Mouse (Mus musculus) heart, adult 2 months (tissue): ENCODE results near the gene Pum3. TPM values are rescaled to one million over a fixed set of nuclear protein-coding genes. Genes with fewer than 3 reads are reported as not detected.

Source experiments
- DNase-seq, 2 experiments: peaks; one replicate each; pipeline ENCODE4 v3.0.0; 2021
- H3K27ac ChIP-seq: fragments of 200-600 bp; 2 replicates; pipeline ENCODE4 v1.8.1; 2022
- H3K27me3 ChIP-seq: fragments of 200-500 bp; 2 replicates; pipeline ENCODE4 v1.6.1; 2012; ENCODE audit warnings: mild to moderate bottlenecking, low read length, inconsistent platforms, mixed read lengths; ENCODE audit not compliant: control insufficient read depth, insufficient read depth
- H3K36me3 ChIP-seq: fragments of 200-500 bp; 2 replicates; pipeline ENCODE4 v1.6.1; 2012; ENCODE audit warnings: low read length, inconsistent platforms; ENCODE audit not compliant: control insufficient read depth, insufficient read depth
- H3K4me1 ChIP-seq: fragments of 200-500 bp; 2 replicates; pipeline ENCODE4 v1.6.1; 2011; ENCODE audit warnings: low read length; ENCODE audit not compliant: control insufficient read depth, insufficient read depth
- H3K4me3 ChIP-seq: fragments of 200-600 bp; 2 replicates; pipeline ENCODE4 v1.8.1; 2022
- H3K79me2 ChIP-seq: fragments of 200-500 bp; replicated peaks from 2 replicates; pipeline ENCODE4 v1.6.1; 2012; ENCODE audit warnings: mild to moderate bottlenecking, inconsistent platforms, low read length, moderate library complexity, mixed read lengths; ENCODE audit not compliant: control insufficient read depth, insufficient read depth
- H3K9ac ChIP-seq: fragments of 200-500 bp; 2 replicates; pipeline ENCODE4 v1.6.1; 2012; ENCODE audit warnings: low read depth, mild to moderate bottlenecking, control low read depth, inconsistent platforms, low read length, mixed read lengths
- CTCF ChIP-seq: fragments of 200-600 bp; IDR thresholded peaks from 2 replicates; pipeline ENCODE4 v1.8.1; 2022; ENCODE audit warnings: antibody characterized with exemption, mild to moderate bottlenecking, moderate library complexity
- EP300 ChIP-seq: fragments of 200-500 bp; IDR thresholded peaks from 2 replicates; pipeline ENCODE4 v1.6.1; 2011; ENCODE audit warnings: low read depth, low read length, control low read depth; ENCODE audit not compliant: insufficient read depth
- POLR2A ChIP-seq: fragments of 200-500 bp; IDR thresholded peaks from 2 replicates; pipeline ENCODE4 v1.6.1; 2011; ENCODE audit warnings: mild to moderate bottlenecking, low read depth, low read length, control low read depth; ENCODE audit not compliant: insufficient read depth
- WGBS: fragments of 180-500 bp; shearing (Covaris S2); methylation state at CpG from one replicate; pipeline ENCODE4 v1.1.7; 2018; 5-methylcytosine and 5-hydroxymethylcytosine counted together
- intact Hi-C: fragments of 180-260 bp; cut with DNase I; formaldehyde crosslinking; loops from one replicate; pipeline ENCODE4 v1.15.1; 2025
- polyA plus RNA-seq: library from polyadenylated mRNA; depleted of rRNA; stranded (reverse); fragments of >200 nt; gene quantifications from 2 replicates; pipeline ENCODE4 v1.2.3, GENCODE M21; 2012
- total RNA-seq, 2 experiments: library from RNA; stranded (reverse); gene quantifications; 2 replicates each; pipeline ENCODE4 v1.2.3; 2021

Pum3 gene
- total and polyA plus RNA-seq, 3 experiments, result 22.7 to 33.7 (median 30.9) TPM

DNA sequence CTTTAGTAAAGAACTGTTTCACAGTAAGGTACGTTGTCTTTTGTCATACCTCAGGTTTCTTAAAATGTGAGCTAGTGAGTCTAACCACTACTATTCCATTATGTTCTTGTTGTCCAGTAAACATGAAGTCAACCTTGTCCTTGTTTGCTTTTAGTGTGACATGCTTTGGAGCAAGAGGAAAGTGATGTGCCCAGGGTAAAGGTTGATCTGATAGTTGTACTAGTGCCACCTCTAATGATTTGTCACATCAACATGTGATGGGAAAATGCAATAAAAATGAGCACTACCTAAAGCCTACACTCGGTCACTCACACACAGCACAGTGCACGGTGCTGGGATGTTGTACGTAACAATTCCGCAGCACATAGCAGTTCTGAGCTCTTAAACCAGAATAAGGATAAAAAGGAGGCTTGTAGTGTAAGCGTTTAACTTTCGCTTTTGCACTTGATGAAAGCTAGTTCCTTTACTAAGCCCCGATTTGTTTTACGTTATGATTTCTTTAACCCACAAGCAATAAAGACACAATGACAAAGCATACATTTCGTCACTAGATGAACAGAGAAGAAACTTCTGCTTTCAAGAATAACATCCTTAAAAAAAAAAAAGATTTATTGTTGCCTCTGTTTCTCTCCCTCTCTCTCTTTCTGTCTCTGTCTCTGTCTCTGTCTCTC lies 8.5 kb upstream of the Pum3 start:
- TF ChIP-seq EP300 (no peak), CTCF (no peak), POLR2A (no peak)
- Histone ChIP-seq H3K79me2 (no peaks in the 10 kb centered on the region), H3K36me3 (no peaks in the 10 kb centered on the region), H3K27me3 (no peaks in the 10 kb centered on the region), H3K27ac (no peak overlapping the region), H3K4me3 (no peak overlapping the region), H3K9ac (no peak overlapping the region), H3K4me1 (no peaks in the 10 kb centered on the region; the same call in 1 of the 2 replicates)
- intact Hi-C loops, result loop anchor here (10.0 kb wide), 1 partner anchor 577 kb away; the partner anchor contains the start of gene Rfx3
- DNase-seq, result no peak
- 65% methylated on average over 10 of the region's 10 CpGs for WGBS

DNA sequence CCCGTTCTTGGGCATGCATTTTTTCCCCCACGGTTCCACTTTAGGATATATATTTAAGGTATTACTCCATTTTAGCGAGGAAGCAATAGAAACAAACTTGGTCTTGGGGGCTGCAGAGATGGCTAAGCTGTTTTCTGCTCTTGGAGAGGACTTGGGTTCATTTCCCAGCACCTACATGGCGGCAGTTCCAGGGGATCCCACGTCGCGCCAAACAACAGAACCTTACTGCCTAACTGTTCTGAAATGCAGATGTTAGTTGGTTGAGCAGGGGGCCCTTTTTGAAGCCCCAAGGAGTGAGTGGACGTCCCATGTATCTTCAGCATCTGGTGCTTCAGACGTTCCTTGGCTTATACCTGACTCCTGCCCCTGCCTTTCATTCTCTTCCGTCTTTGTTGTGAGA lies 781 bp upstream of the Pum3 start:
- Histone ChIP-seq H3K4me1 (peaks cover 2% of the 10 kb centered on the region), H3K27me3 (no peaks in the 10 kb centered on the region), H3K9ac (peak overlapping the region; percentile 79), H3K27ac (peak overlapping the region; percentile 94), H3K4me3 (peak overlapping the region; percentile 99), H3K36me3 (no peaks in the 10 kb centered on the region), H3K79me2 (no peaks in the 10 kb centered on the region; the same call in 1 of the 2 replicates)
- under 1% methylated on average over 10 of the region's 10 CpGs for WGBS
- TF ChIP-seq EP300 (no peak), POLR2A (no peak), CTCF (no peak)
- DNase-seq, result peak in 1 of 2 experiments; percentile 38
- intact Hi-C loops, result loop anchor here (10.0 kb wide), 1 partner anchor 584 kb away; the partner anchor contains the start of gene Rfx3

GRCm38 (mm10) chr19:27429281-27429680 lies 344 bp downstream of the Pum3 start:
- peak overlapping the region; percentile 27 for H3K27ac ChIP-seq
- no peaks in the 10 kb centered on the region; the same call in 1 of the 2 replicates for H3K79me2 ChIP-seq
- intact Hi-C loops, result loop anchor here (5.0 kb wide), 2 partner anchors 697 to 712 kb away; no protein-coding TSS in a partner anchor
- peak overlapping the region; percentile 99 for H3K4me3 ChIP-seq
- DNase-seq, result no peak
- no peaks in the 10 kb centered on the region for H3K36me3 ChIP-seq
- no peaks in the 10 kb centered on the region for H3K27me3 ChIP-seq
- peaks cover 2% of the 10 kb centered on the region for H3K4me1 ChIP-seq
- TF ChIP-seq EP300, result no peak
- no peak for TF ChIP-seq POLR2A
- TF ChIP-seq CTCF, result no peak
- WGBS, result under 1% methylated on average over 16 of the region's 16 CpGs
- peak overlapping the region; percentile 48 for H3K9ac ChIP-seq

DNA sequence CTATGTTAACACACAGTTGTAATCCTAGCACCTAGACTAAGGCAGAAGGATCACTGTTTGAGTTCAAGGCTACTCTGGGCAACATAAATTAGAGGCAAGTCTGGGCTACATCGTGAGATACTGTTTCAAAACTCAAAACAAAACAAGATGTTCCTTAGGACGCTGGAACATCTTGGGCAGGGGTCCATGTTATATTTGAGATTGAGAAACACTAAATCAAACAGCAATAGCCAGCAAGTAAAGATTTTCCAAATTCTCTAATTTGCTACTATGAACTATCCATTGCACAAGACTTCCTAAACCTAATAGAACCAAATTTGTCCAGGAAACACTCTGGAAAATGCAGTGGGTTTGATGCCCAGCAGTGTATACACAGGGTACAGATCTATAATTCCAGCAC lies 1.8 kb downstream of the Pum3 start:
- Histone ChIP-seq H3K27ac (no peak overlapping the region), H3K79me2 (no peaks in the 10 kb centered on the region; the same call in 1 of the 2 replicates), H3K9ac (no peak overlapping the region), H3K4me3 (no peak overlapping the region), H3K4me1 (peaks cover 2% of the 10 kb centered on the region), H3K36me3 (no peaks in the 10 kb centered on the region), H3K27me3 (no peaks in the 10 kb centered on the region)
- no peak for TF ChIP-seq EP300
- TF ChIP-seq CTCF, result no peak
- no peak for TF ChIP-seq POLR2A
- intact Hi-C loops, result loop anchor here (5.0 kb wide), 2 partner anchors 696 to 711 kb away; no protein-coding TSS in a partner anchor
- WGBS, result 79% methylated on average over 2 of the region's 2 CpGs
- DNase-seq, result no peak

GRCm38 (mm10) chr19:27426451-27426850 lies 3.2 kb downstream of the Pum3 start:
- no peaks in the 10 kb centered on the region for H3K27me3 ChIP-seq
- DNase-seq, result no peak
- intact Hi-C loops, result loop anchor here (5.0 kb wide), 2 partner anchors 694 to 709 kb away; no protein-coding TSS in a partner anchor
- 61% methylated on average over 1 of the region's 1 CpGs for WGBS
- no peak overlapping the region for H3K27ac ChIP-seq
- no peaks in the 10 kb centered on the region; the same call in 1 of the 2 replicates for H3K79me2 ChIP-seq
- H3K4me1 ChIP-seq, result peaks cover 2% of the 10 kb centered on the region
- no peak overlapping the region for H3K4me3 ChIP-seq
- peak; percentile 63 for TF ChIP-seq CTCF
- TF ChIP-seq POLR2A, result no peak
- H3K36me3 ChIP-seq, result no peaks in the 10 kb centered on the region
- no peak overlapping the region for H3K9ac ChIP-seq

- Histone ChIP-seq H3K27ac (no peak overlapping the region), H3K36me3 (no peaks in the 10 kb centered on the region), H3K4me1 (no peaks in the 10 kb centered on the region; the same call in 1 of the 2 replicates), H3K79me2 (no peaks in the 10 kb centered on the region; the same call in 1 of the 2 replicates), H3K4me3 (no peak overlapping the region), H3K9ac (no peak overlapping the region), H3K27me3 (no peaks in the 10 kb centered on the region)
- TF ChIP-seq CTCF, result peak; percentile 74
- no peak for TF ChIP-seq POLR2A
- peak in 1 of 2 experiments; percentile 20 for DNase-seq
- 68% methylated on average over 7 of the region's 7 CpGs for WGBS
- intact Hi-C loops, result loop anchor here (5.0 kb wide), 2 partner anchors 693 to 708 kb away; no protein-coding TSS in a partner anchor
These were observed 4.0 kb downstream of the Pum3 start for GRCm38 (mm10) chr19:27425656-27426055.
